Mouse (Mus musculus) ES-Bruce4 (cell line): ENCODE data around the gene Tldc1. TPM values are rescaled to one million over a fixed set of nuclear protein-coding genes. Genes with fewer than 3 reads are reported as not detected.

Source experiments
- H3K27ac ChIP-seq: 2 replicates; pipeline ENCODE4 v1.5.1; 2012; ENCODE audit warnings: low read length, inconsistent platforms; ENCODE audit not compliant: insufficient read depth
- H3K27me3 ChIP-seq: 2 replicates; pipeline ENCODE4 v1.6.1; 2012; ENCODE audit warnings: mild to moderate bottlenecking, low read length, inconsistent platforms; ENCODE audit not compliant: control insufficient read depth, poor library complexity, insufficient read depth, severe bottlenecking
- H3K36me3 ChIP-seq: 2 replicates; pipeline ENCODE4 v1.6.1; 2012; ENCODE audit warnings: inconsistent platforms, mild to moderate bottlenecking, low read length, moderate library complexity; ENCODE audit not compliant: control insufficient read depth, poor library complexity, insufficient read depth, severe bottlenecking
- H3K4me1 ChIP-seq: one replicate; pipeline ENCODE4 v1.8.1; 2011; ENCODE audit warnings: low read length; ENCODE audit not compliant: control insufficient read depth, insufficient read depth
- H3K4me3 ChIP-seq: 2 replicates; pipeline ENCODE4 v1.5.1; 2011; ENCODE audit warnings: low read depth, mild to moderate bottlenecking, low read length
- H3K9ac ChIP-seq: 2 replicates; pipeline ENCODE4 v1.6.1; 2012; ENCODE audit warnings: low read depth, mild to moderate bottlenecking, inconsistent platforms; ENCODE audit not compliant: poor library complexity, severe bottlenecking
- H3K9me3 ChIP-seq: replicated peaks from 2 replicates; pipeline ENCODE4 v1.6.1; 2012; ENCODE audit warnings: mild to moderate bottlenecking, low read length, inconsistent platforms; ENCODE audit not compliant: control insufficient read depth, poor library complexity, insufficient read depth, severe bottlenecking
- CTCF ChIP-seq: IDR thresholded peaks from one replicate; pipeline ENCODE4 v1.8.1; 2011; ENCODE audit warnings: low read depth, low read length
- EP300 ChIP-seq: IDR thresholded peaks from 2 replicates; pipeline ENCODE4 v1.6.1; 2011; ENCODE audit warnings: low read depth, low read length; ENCODE audit not compliant: insufficient read depth
- POLR2A ChIP-seq: IDR thresholded peaks from one replicate; pipeline ENCODE4 v1.8.1; 2011; ENCODE audit warnings: low read length; ENCODE audit not compliant: insufficient read depth
- polyA plus RNA-seq: library from polyadenylated mRNA; stranded (reverse); fragments of >200 nt; gene quantifications from 2 replicates; pipeline ENCODE4 v1.2.4, GENCODE M21; 2011; ENCODE audit warnings: low read depth; ENCODE audit not compliant: missing spikeins, insufficient read depth, insufficient read length

Tldc1 gene
- polyA plus RNA-seq, 1 experiment = 15.5 TPM

DNA sequence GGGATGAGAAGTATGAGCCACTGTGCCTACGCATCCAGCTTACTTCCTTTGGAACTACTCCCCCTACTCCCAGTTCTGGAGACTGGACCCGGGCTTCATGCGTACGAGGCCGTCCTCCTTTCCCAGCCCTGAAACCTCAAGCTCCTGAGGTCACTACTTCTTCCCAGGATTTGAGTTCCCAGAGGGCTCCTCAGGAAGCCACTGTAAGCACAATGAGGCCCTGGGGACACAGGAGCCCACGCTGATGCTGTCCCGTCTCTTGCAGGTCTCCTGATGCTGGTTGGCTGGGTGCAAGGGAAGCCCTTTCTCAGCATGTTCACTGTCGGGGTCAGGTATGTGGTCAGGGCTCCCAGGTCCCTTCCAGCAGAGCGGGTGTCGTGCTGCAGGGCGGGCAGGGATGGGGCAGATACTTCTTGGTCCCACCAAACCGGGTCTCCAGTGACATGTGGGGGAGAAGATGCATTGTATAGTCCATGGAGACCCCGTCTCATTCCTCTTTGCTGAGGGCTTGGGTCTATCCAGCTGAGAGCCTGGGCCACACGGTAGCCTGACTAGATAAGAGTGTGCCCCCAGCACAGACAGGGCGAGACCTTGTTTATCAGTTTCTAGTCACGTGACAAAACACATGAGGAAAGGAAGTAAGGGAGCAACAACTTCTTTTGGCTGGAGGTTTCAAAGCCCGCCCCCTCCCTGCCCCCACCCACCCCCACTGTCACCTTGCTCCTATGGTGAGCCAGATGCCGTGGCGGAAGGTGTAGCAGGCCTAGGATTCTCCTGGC is 39.9 kb downstream of the Tldc1 start:
- no peaks in the 10 kb centered on the region for H3K27me3 ChIP-seq
- no peak for TF ChIP-seq POLR2A
- no peak for TF ChIP-seq EP300
- no peak for TF ChIP-seq CTCF
- H3K36me3 ChIP-seq = no peaks in the 10 kb centered on the region
- H3K4me1 ChIP-seq = no peaks in the 10 kb centered on the region
- H3K9ac ChIP-seq = no peak overlapping the region
- H3K9me3 ChIP-seq = no peaks in the 10 kb centered on the region
- H3K4me3 ChIP-seq = no peak overlapping the region
- H3K27ac ChIP-seq = no peak overlapping the region

DNA sequence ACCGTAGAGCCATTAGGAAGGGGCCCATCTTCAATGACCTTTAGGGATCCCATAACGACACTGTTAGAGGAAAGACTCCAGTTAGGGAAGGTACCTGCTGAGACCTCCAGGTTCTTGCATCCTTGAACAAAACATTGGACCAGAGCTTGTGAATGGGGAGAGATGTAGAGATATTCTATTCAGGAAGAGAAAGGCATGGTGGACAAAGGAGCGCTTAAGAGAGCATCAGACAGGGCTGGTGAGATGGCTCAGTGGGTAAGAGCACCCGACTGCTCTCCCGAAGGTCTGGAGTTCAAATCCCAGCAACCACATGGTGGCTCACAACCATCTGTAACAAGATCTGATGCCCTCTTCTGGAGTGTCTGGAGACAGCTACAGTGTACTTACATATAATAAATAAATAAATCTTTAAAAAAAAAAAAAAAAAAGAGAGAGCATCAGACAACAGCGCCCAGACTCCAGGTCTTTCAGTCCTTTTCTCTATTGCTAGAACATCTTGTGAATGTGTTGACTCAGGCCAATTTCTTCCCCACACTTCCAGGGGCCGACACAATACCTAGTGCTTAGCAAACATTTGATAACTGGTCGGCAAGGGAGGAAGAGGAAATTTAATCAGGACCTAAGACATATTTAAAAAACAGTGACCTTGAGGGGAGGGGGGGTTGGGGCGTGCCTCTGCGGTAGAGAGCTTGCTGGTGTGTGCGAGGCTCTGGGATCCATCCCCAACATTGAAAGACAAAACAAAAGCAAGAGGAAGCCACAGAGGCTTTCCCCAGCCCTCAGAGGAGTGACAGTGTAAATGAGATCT is 40.9 kb downstream of the Tldc1 start:
- no peak overlapping the region for H3K9ac ChIP-seq
- H3K27ac ChIP-seq = no peak overlapping the region
- H3K4me3 ChIP-seq = no peak overlapping the region
- H3K4me1 ChIP-seq = no peaks in the 10 kb centered on the region
- no peaks in the 10 kb centered on the region for H3K27me3 ChIP-seq
- TF ChIP-seq EP300 = no peak
- no peak for TF ChIP-seq CTCF
- H3K36me3 ChIP-seq = no peaks in the 10 kb centered on the region
- H3K9me3 ChIP-seq = no peaks in the 10 kb centered on the region

DNA sequence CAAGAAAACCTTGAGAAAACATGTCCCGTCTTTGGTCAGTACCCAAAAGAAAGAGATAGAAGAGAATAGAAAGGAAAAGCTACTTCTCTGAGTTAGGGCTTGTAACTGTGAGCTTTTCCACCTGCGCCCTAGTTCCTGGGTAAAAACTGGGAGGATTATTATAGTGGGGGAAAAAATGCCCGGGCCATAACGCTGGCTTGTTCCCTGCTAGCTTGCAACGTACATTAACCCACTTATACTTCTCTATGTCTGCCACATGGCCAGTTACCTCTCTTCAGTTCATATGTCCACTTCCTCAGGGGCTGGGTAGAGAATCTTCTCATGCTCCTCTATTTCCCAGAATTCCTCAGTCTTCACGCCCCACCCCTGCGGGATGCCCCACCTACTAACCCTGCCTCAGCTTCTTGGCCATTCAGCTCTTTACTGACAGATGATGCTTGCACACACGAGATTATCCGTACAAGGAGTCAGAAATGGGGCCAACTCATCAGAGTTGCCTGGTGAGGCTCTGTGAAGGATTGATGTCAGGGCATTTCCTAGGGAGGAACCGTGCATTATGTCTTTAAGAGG is 41.8 kb downstream of the Tldc1 start:
- H3K27ac ChIP-seq = no peak overlapping the region
- H3K9ac ChIP-seq = no peak overlapping the region
- H3K36me3 ChIP-seq = no peaks in the 10 kb centered on the region
- no peaks in the 10 kb centered on the region for H3K27me3 ChIP-seq
- no peaks in the 10 kb centered on the region for H3K4me1 ChIP-seq
- no peak overlapping the region for H3K4me3 ChIP-seq
- no peaks in the 10 kb centered on the region for H3K9me3 ChIP-seq
- no peak for TF ChIP-seq CTCF
- TF ChIP-seq EP300 = no peak
- no peak for TF ChIP-seq POLR2A

DNA sequence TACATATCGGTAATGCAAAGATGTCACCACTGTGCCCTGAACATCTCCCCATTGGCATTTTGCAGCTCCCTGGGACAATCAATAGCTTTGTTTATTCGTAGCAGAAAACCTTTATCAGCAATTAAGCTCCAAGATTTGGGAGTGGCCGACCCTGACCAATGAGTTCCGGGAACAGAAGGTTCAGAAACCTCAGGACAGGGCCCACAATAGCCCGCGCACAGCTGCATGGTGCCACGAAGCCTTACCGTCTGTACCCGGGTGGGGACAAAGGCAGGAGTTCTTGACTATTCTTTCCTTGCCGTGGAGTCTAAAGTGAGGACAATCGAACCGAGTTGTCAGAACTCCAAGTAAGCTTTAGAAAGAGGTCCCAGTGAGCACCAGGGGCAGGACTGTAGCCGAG is 46.1 kb downstream of the Tldc1 start:
- Histone ChIP-seq H3K27me3 (no peaks in the 10 kb centered on the region), H3K9me3 (no peaks in the 10 kb centered on the region), H3K27ac (no peak overlapping the region), H3K9ac (no peak overlapping the region), H3K4me3 (no peak overlapping the region), H3K4me1 (no peaks in the 10 kb centered on the region), H3K36me3 (no peaks in the 10 kb centered on the region)
- TF ChIP-seq CTCF = no peak
- no peak for TF ChIP-seq POLR2A
- no peak for TF ChIP-seq EP300

DNA sequence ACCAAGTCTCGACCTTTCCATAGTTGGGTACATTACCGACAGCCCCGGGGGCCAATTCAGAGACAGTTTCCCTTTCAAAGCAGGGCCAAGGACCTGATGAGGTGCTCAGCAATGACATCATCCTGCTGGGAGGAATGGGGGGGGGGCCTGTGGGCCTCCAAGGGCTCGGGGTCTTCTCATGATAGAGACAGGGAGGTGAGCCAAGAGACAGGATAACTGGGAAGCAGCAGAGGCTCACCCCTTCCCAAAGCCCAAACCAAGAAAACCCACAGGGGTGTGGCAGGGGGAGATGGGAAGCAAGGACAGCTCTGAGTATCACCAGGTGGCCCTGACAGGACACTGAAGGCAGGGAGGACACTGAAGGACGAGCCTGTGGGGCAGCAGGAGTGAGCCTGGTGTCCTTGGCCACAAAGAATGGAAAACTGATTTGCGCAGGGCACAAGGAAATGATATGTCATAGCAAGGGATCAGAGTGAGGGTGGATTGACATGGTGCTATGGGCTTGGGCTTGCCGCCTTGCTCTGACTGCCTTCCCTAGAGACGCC is 49.8 kb downstream of the Tldc1 start:
- Histone ChIP-seq H3K4me3 (no peak overlapping the region), H3K9ac (no peak overlapping the region), H3K27ac (no peak overlapping the region), H3K9me3 (no peaks in the 10 kb centered on the region), H3K36me3 (no peaks in the 10 kb centered on the region), H3K27me3 (no peaks in the 10 kb centered on the region), H3K4me1 (no peaks in the 10 kb centered on the region)
- no peak for TF ChIP-seq CTCF
- TF ChIP-seq EP300 = no peak
- TF ChIP-seq POLR2A = no peak
